Mouse (Mus musculus) frontal cortex, postnatal 14 days (tissue): ENCODE data around the gene Olfr1195.
"Not testable (repeated sequence)": the region's sequence is repeated elsewhere in the genome, so short reads cannot be mapped to it uniquely, and the experiment has no call there.

Experiments used
- DNase-seq, 2 experiments: peaks; one replicate each; pipeline ENCODE4 v3.0.0; 2022; ENCODE audit warnings: low spot score in 2 of 2

Gene Olfr1195

GRCm38 (mm10) chr2:88689087-88689486 is at the start of gene Olfr1195:
Olfr1195 (minus strand) TSS chr2:88689187.
- no peak for DNase-seq

GRCm38 (mm10) chr2:88732266-88732665 is 43.3 kb upstream of the Olfr1195 start, which contains the start of gene Olfr1197:
Olfr1197 (minus strand) TSS chr2:88732366.
- no peak for DNase-seq

GRCm38 (mm10) chr2:88704497-88704896 is 15.5 kb upstream of the Olfr1195 start, which contains the start of gene Olfr1196:
Olfr1196 (minus strand) TSS chr2:88704597.
- no peak for DNase-seq

GRCm38 (mm10) chr2:88675328-88675727 is 13.7 kb downstream of the Olfr1195 start, which contains the start of gene Olfr1193:
Olfr1193 (plus strand) TSS chr2:88675628.
- not testable (repeated sequence) for DNase-seq

GRCm38 (mm10) chr2:88648209-88648608 is 40.8 kb downstream of the Olfr1195 start, which contains the start of gene Olfr1192-ps1:
Olfr1192-ps1 (plus strand) TSS chr2:88648509.
- no peak for DNase-seq

- not testable (repeated sequence) for DNase-seq
Observed at GRCm38 (mm10) chr2:88640242-88640641, 48.7 kb downstream of the Olfr1195 start, which contains the start of gene Olfr1191-ps1. Olfr1191-ps1 (plus strand) TSS chr2:88640542.
